Mouse (Mus musculus): Measurements from ENCODE around the gene Gmeb2. TPM values are rescaled to one million over a fixed set of nuclear protein-coding genes. Genes with fewer than 3 reads are reported as not detected.

The Gmeb2 gene
- total RNA-seq (2015; ENCODE audit: low replicate concordance) = 23.6 and 24.6 TPM in 2 replicates
- 15.4 and 41.7 TPM in 2 replicates for total RNA-seq (2017; ENCODE audit: low replicate concordance)

- peak; percentile 93 for ATAC-seq (replicated peaks; ENCODE audit: low FRiP score, poor library complexity, severe bottlenecking)
Measured at GRCm38 (mm10) chr2:181287958-181288350, at the start of gene Gmeb2. Gmeb2 (minus strand) TSS chr2:181288035.

GRCm38 (mm10) chr2:181334023-181334422 is 46.2 kb upstream of the Gmeb2 start:
- ATAC-seq (replicated peaks; ENCODE audit: low FRiP score, poor library complexity, severe bottlenecking) = peak; percentile 93

GRCm38 (mm10) chr2:181332542-181332941 is 44.7 kb upstream of the Gmeb2 start:
- no peak for ATAC-seq (replicated peaks; ENCODE audit: low FRiP score, poor library complexity, severe bottlenecking)

GRCm38 (mm10) chr2:181326098-181326497 is 38.3 kb upstream of the Gmeb2 start:
- ATAC-seq (replicated peaks; ENCODE audit: low FRiP score, poor library complexity, severe bottlenecking) = no peak

GRCm38 (mm10) chr2:181322136-181322535 is 34.3 kb upstream of the Gmeb2 start:
- ATAC-seq (replicated peaks; ENCODE audit: low FRiP score, poor library complexity, severe bottlenecking) = no peak

GRCm38 (mm10) chr2:181320103-181320499 is 32.3 kb upstream of the Gmeb2 start:
- ATAC-seq (replicated peaks; ENCODE audit: low FRiP score, poor library complexity, severe bottlenecking) = peak; percentile 20

GRCm38 (mm10) chr2:181319248-181320102 is 31.6 kb upstream of the Gmeb2 start, which contains the start of gene Rtel1:
Rtel1 (plus strand) TSS chr2:181319739.
- peak; percentile 96 for ATAC-seq (replicated peaks; ENCODE audit: low FRiP score, poor library complexity, severe bottlenecking)

GRCm38 (mm10) chr2:181314080-181314810 is 26.4 kb upstream of the Gmeb2 start, which contains the start of gene Stmn3:
Stmn3 (minus strand) TSS chr2:181314500.
- no peak for ATAC-seq (replicated peaks; ENCODE audit: low FRiP score, poor library complexity, severe bottlenecking)

GRCm38 (mm10) chr2:181313344-181314079 is 25.7 kb upstream of the Gmeb2 start:
- ATAC-seq (replicated peaks; ENCODE audit: low FRiP score, poor library complexity, severe bottlenecking) = no peak

- ATAC-seq (replicated peaks; ENCODE audit: low FRiP score, poor library complexity, severe bottlenecking) = no peak
Measured at GRCm38 (mm10) chr2:181313006-181313343, 25.1 kb upstream of the Gmeb2 start.

GRCm38 (mm10) chr2:181312435-181312834 is 24.6 kb upstream of the Gmeb2 start:
- ATAC-seq (replicated peaks; ENCODE audit: low FRiP score, poor library complexity, severe bottlenecking) = no peak

- ATAC-seq (replicated peaks; ENCODE audit: low FRiP score, poor library complexity, severe bottlenecking) = peak; percentile 46; the same call in 1 of the 2 replicates
Measured at GRCm38 (mm10) chr2:181307144-181307804, 19.4 kb upstream of the Gmeb2 start.

- no peak for ATAC-seq (replicated peaks; ENCODE audit: low FRiP score, poor library complexity, severe bottlenecking)
Measured at GRCm38 (mm10) chr2:181304944-181305343, 17.1 kb upstream of the Gmeb2 start.

GRCm38 (mm10) chr2:181302041-181302440 is 14.2 kb upstream of the Gmeb2 start:
- ATAC-seq (replicated peaks; ENCODE audit: low FRiP score, poor library complexity, severe bottlenecking) = no peak

- no peak for ATAC-seq (replicated peaks; ENCODE audit: low FRiP score, poor library complexity, severe bottlenecking)
Measured at GRCm38 (mm10) chr2:181290937-181291336, 3.1 kb upstream of the Gmeb2 start.

- ATAC-seq (replicated peaks; ENCODE audit: low FRiP score, poor library complexity, severe bottlenecking) = no peak
Measured at GRCm38 (mm10) chr2:181288691-181289090, 856 bp upstream of the Gmeb2 start.

GRCm38 (mm10) chr2:181287338-181287957 is 387 bp downstream of the Gmeb2 start:
- peak; percentile 61 for ATAC-seq (replicated peaks; ENCODE audit: low FRiP score, poor library complexity, severe bottlenecking)

- no peak for ATAC-seq (replicated peaks; ENCODE audit: low FRiP score, poor library complexity, severe bottlenecking)
Measured at GRCm38 (mm10) chr2:181286629-181287337, 1.1 kb downstream of the Gmeb2 start.
